Mouse (Mus musculus) bone marrow, adult 2 months (tissue): ENCODE measurements around the gene Retreg1. TPM values are rescaled to one million over a fixed set of nuclear protein-coding genes. Genes with fewer than 3 reads are reported as not detected.

Source experiments
- H3K27ac ChIP-seq: fragments of 200-500 bp; 2 replicates; pipeline ENCODE4 v1.5.1; 2012; ENCODE audit warnings: low read depth, mild to moderate bottlenecking, control low read depth, inconsistent platforms, low read length; ENCODE audit not compliant: control insufficient read depth, poor library complexity, insufficient read depth
- H3K4me1 ChIP-seq: fragments of 200-500 bp; 2 replicates; pipeline ENCODE4 v1.6.1; 2011; ENCODE audit warnings: low read length; ENCODE audit not compliant: control insufficient read depth, insufficient read depth
- H3K4me3 ChIP-seq: fragments of 200-500 bp; replicated peaks from 2 replicates; pipeline ENCODE3; 2011; ENCODE audit warnings: mild to moderate bottlenecking, low read depth, low read length, control low read depth; ENCODE audit not compliant: control insufficient read depth
- CTCF ChIP-seq: fragments of 200-500 bp; IDR thresholded peaks from 2 replicates; pipeline ENCODE4 v1.5.1; 2011; ENCODE audit warnings: low read length, control low read depth; ENCODE audit not compliant: control insufficient read depth, insufficient read depth
- POLR2A ChIP-seq: fragments of 200-500 bp; IDR thresholded peaks from 2 replicates; pipeline ENCODE4 v1.6.1; 2011; ENCODE audit warnings: low read depth, mild to moderate bottlenecking, control low read depth, low read length, borderline replicate concordance; ENCODE audit not compliant: control insufficient read depth
- WGBS: fragments of 180-500 bp; shearing (Covaris S2); methylation state at CpG from one replicate; pipeline ENCODE4 v1.1.7; 2018; 5-methylcytosine and 5-hydroxymethylcytosine counted together
- polyA plus RNA-seq: library from polyadenylated mRNA; stranded (reverse); fragments of >200 nt; gene quantifications from 2 replicates; pipeline ENCODE4 v1.2.4, GENCODE M21; 2011; ENCODE audit warnings: low replicate concordance; ENCODE audit not compliant: missing spikeins, insufficient read depth, insufficient read length

Gene Retreg1
- polyA plus RNA-seq, 1 experiment, result 7.7 TPM

GRCm38 (mm10) chr15:25912911-25913310 lies 69.9 kb downstream of the Retreg1 start:
- TF ChIP-seq POLR2A (no peak), CTCF (no peak)
- no peak overlapping the region for H3K4me3 ChIP-seq
- peaks cover 8% of the 10 kb centered on the region for H3K4me1 ChIP-seq
- no peak overlapping the region for H3K27ac ChIP-seq
- 42% methylated on average over 7 of the region's 7 CpGs for WGBS

DNA sequence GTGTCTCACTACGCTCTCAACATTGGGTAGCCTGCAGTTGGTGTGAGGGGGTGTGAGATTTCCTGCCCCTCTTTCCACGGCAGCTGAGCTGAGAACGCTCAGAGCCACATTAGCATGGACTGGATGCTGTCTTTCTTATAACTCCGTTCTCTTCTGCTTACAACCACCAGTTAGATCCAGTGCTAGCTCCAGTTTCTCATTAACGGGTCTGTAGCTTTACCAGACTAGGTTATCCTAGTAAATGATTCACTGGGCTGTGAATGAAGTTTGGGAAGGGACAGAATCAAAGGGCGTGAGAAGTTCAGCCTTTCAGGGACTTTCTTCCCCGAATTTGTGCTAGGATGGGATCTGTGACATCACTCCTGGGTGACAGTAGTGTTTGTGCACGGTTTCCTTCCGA lies 70.7 kb downstream of the Retreg1 start:
- Histone ChIP-seq H3K4me1 (peaks cover 7% of the 10 kb centered on the region), H3K27ac (no peak overlapping the region), H3K4me3 (no peak overlapping the region)
- TF ChIP-seq CTCF (no peak), POLR2A (no peak)
- 63% methylated on average over 9 of the region's 9 CpGs for WGBS

DNA sequence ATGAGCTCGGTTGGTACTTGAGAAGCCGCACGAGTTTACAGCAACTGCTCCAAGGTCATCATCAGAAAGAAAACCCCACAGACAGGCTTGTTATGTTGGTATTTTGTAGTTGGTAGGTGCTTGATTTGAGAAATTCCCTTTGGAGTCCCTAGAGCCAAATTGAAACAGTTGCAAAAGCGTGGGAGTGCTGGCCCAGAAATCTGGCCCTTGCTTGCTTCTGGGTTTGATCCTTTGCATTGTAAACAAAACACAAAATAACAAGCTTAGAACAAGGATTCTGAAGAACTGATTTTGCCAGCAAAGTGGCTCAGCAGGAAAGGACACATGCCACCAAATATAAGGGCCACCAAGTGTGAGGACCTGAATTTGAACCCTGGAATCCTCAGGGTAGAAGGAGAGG lies 71.2 kb downstream of the Retreg1 start:
- H3K4me1 ChIP-seq, result peaks cover 7% of the 10 kb centered on the region
- WGBS, result 78% methylated on average over 4 of the region's 4 CpGs
- TF ChIP-seq CTCF (no peak), POLR2A (no peak)
- H3K4me3 ChIP-seq, result no peak overlapping the region
- H3K27ac ChIP-seq, result no peak overlapping the region

DNA sequence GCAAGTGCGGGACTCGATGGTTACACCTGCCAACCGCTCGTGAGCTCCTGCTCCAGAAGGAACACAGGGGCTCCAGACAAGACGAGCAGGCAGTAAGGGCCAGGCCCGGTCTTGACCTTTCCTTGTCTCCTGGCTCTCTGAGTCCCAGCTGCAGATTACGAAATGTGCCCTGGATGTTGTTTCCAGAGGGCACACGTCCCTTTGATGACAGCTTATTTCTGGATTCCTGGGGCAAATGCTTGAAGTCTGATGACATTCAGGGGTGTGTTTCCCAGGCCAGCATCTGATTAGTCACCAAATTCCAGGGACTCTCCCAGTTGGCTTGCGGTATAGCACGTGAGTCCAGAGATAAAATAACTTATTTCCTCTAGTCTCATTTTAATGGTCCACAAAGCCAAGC lies 72.0 kb downstream of the Retreg1 start:
- 69% methylated on average over 10 of the region's 10 CpGs for WGBS
- Histone ChIP-seq H3K27ac (no peak overlapping the region), H3K4me3 (no peak overlapping the region), H3K4me1 (peaks cover 4% of the 10 kb centered on the region)
- TF ChIP-seq CTCF, result no peak
- TF ChIP-seq POLR2A, result no peak

DNA sequence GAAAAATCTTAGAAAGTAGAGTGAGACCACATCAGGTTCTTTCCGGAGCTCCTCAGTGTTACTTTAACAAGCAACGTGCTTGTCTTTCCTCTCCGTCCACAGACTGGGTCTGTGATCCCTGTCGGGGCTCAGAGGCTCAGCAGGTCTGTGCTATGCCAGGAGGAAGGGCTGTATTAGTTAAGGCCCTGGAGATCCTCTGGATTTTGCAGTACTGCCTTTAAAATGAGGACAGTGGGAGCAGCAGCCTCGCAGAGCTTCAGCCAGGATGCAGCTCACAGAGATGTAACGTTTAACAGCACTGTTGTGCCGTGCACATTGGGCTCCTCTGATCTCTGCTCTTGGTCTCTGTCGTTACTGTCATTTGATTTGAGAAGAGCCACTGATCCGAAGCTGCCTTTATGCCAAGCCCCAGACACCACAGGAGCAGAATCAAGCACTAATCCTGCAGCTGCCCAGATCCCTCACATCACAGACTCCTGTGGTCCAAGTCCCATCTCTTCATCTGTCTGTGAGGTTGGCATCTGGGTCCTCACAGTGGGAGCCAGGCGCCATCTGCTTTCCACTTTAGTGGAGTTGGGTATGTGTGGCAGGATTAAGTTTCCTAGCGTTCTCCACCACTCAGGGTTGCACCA lies 72.7 kb downstream of the Retreg1 start:
- Histone ChIP-seq H3K4me1 (peaks cover 1% of the 10 kb centered on the region), H3K4me3 (no peak overlapping the region), H3K27ac (no peak overlapping the region)
- TF ChIP-seq CTCF (no peak), POLR2A (no peak)
- 62% methylated on average over 11 of the region's 11 CpGs for WGBS

- 49% methylated on average over 2 of the region's 2 CpGs for WGBS
- Histone ChIP-seq H3K4me3 (no peak overlapping the region), H3K27ac (no peak overlapping the region), H3K4me1 (no peaks in the 10 kb centered on the region; the same call in 1 of the 2 replicates)
- TF ChIP-seq POLR2A, result no peak
- TF ChIP-seq CTCF, result no peak
Observed at GRCm38 (mm10) chr15:25916252-25916651, 73.3 kb downstream of the Retreg1 start.

GRCm38 (mm10) chr15:25918641-25919040 lies 75.7 kb downstream of the Retreg1 start:
- WGBS, result 87% methylated on average over 7 of the region's 7 CpGs
- Histone ChIP-seq H3K4me1 (no peaks in the 10 kb centered on the region), H3K27ac (no peak overlapping the region), H3K4me3 (no peak overlapping the region)
- TF ChIP-seq POLR2A (no peak), CTCF (no peak)

- no peaks in the 10 kb centered on the region for H3K4me1 ChIP-seq
- TF ChIP-seq CTCF (no peak), POLR2A (no peak)
- WGBS, result 58% methylated on average over 4 of the region's 4 CpGs
- H3K4me3 ChIP-seq, result no peak overlapping the region
- no peak overlapping the region for H3K27ac ChIP-seq
Observed at GRCm38 (mm10) chr15:25919995-25920394, 77.0 kb downstream of the Retreg1 start.

DNA sequence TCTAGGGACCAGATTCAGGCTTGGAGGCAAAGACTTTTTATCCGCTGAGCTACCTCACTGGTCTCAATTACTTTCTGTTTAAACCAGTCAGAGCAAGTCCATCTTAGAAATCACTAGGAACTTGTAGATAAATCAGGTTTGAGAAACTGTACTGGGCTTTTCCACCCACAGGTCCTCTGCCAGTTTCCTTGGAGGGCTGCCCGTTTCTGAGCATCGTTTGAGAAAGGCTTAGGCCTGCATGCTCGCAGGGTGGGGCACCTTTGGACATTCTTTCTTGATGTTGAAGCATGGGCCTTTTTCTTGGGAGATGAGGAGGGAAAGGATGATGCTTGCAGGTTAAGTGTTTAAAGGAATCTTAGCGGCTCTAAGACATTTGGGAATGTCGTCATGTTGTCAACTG lies 77.9 kb downstream of the Retreg1 start:
- 82% methylated on average over 6 of the region's 6 CpGs for WGBS
- no peaks in the 10 kb centered on the region for H3K4me1 ChIP-seq
- no peak overlapping the region for H3K4me3 ChIP-seq
- TF ChIP-seq CTCF (no peak), POLR2A (no peak)
- no peak overlapping the region for H3K27ac ChIP-seq
